Mouse (Mus musculus) CH12.LX (cell line): Measurements from ENCODE around the gene Stk10. TPM values are rescaled to one million over a fixed set of nuclear protein-coding genes. Genes with fewer than 3 reads are reported as not detected.

ENCODE experiments used
- DNase-seq: peaks from one replicate; pipeline ENCODE4 v3.0.0-alpha.2; 2013; ENCODE audit errors: extremely low read depth
- H3K27ac ChIP-seq: 2 replicates; pipeline ENCODE4 v1.5.1; 2012; ENCODE audit warnings: low read depth, mild to moderate bottlenecking, control low read depth, moderate library complexity; ENCODE audit not compliant: insufficient read depth
- H3K27me3 ChIP-seq: replicated peaks from 2 replicates; pipeline ENCODE3; 2012; ENCODE audit warnings: inconsistent platforms
- H3K36me3 ChIP-seq, 2 experiments: replicated peaks in 1 of 2; 2 replicates each; pipeline versions ENCODE3 to v1.6.1; 2012; ENCODE audit warnings: inconsistent platforms in 1 of 2, low read length in 1 of 2, mild to moderate bottlenecking in 1 of 2, mixed read lengths in 1 of 2, moderate library complexity in 1 of 2; ENCODE audit not compliant: control insufficient read depth in 1 of 2, insufficient read depth in 1 of 2
- H3K4me1 ChIP-seq, 2 experiments: 2 replicates each; pipeline ENCODE4 v1.6.1; 2012; ENCODE audit warnings: inconsistent platforms in 1 of 2, moderate library complexity in 1 of 2; ENCODE audit not compliant: insufficient read depth in 2 of 2, control insufficient read depth in 1 of 2
- H3K4me2 ChIP-seq: 2 replicates; pipeline ENCODE4 v1.6.1; 2012; ENCODE audit warnings: low read depth, mild to moderate bottlenecking, control low read depth; ENCODE audit not compliant: poor library complexity, insufficient read depth, severe bottlenecking
- H3K4me3 ChIP-seq, 3 experiments: fragments of 150-350 bp in 1 of 3; sonication (generic) in 1 of 3; replicated peaks in 1 of 3; 2 replicates each; pipeline versions ENCODE3 to v1.5.1; 2011 to 2012; ENCODE audit warnings: low read depth in 2 of 3, low read length in 2 of 3, mild to moderate bottlenecking in 2 of 3, moderate library complexity in 2 of 3, control low read depth in 1 of 3, improper control_type of control experiment in 1 of 3, inconsistent platforms in 1 of 3, mixed read lengths in 1 of 3; ENCODE audit not compliant: poor library complexity in 1 of 3
- H3K79me2 ChIP-seq: replicated peaks from 2 replicates; pipeline ENCODE4 v1.6.1; 2012; ENCODE audit warnings: mild to moderate bottlenecking, moderate library complexity; ENCODE audit not compliant: control insufficient read depth, poor library complexity, insufficient read depth, severe bottlenecking; ENCODE audit errors: extremely low read depth
- H3K9ac ChIP-seq: 2 replicates; pipeline ENCODE4 v1.6.1; 2012; ENCODE audit warnings: low read depth, mild to moderate bottlenecking, control low read depth, moderate library complexity; ENCODE audit not compliant: insufficient read depth
- H3K9me3 ChIP-seq: replicated peaks from 2 replicates; pipeline ENCODE3; 2012; ENCODE audit warnings: low read length, inconsistent platforms, mixed read lengths
- BHLHE40 ChIP-seq: IDR thresholded peaks from 2 replicates; pipeline ENCODE4 v1.6.1; 2011; ENCODE audit warnings: mild to moderate bottlenecking, low read depth, low read length, improper control_type of control experiment
- CHD1 ChIP-seq: IDR thresholded peaks from 2 replicates; pipeline ENCODE4 v1.6.1; 2012; ENCODE audit warnings: low read depth, low read length, improper control_type of control experiment, inconsistent platforms
- CHD2 ChIP-seq: IDR thresholded peaks from 2 replicates; pipeline ENCODE4 v1.6.1; 2011; ENCODE audit warnings: low read length, improper control_type of control experiment
- CTCF ChIP-seq, 2 experiments: IDR thresholded peaks in 1 of 2; conservative IDR thresholded peaks in 1 of 2; 2 replicates each; pipeline ENCODE4 v1.5.1; 2011 to 2012; ENCODE audit warnings: low read depth in 2 of 2, low read length in 2 of 2, improper control_type of control experiment in 1 of 2, inconsistent platforms in 1 of 2, mild to moderate bottlenecking in 1 of 2, moderate library complexity in 1 of 2
- E2F4 ChIP-seq: IDR thresholded peaks from 2 replicates; pipeline ENCODE4 v1.6.1; 2011; ENCODE audit warnings: low read depth, low read length, improper control_type of control experiment; ENCODE audit not compliant: insufficient replicate concordance
- ELF1 ChIP-seq: IDR thresholded peaks from 2 replicates; pipeline ENCODE4 v1.6.1; 2014; ENCODE audit warnings: low read depth, mild to moderate bottlenecking, inconsistent platforms, low read length, improper control_type of control experiment
- EP300 ChIP-seq: IDR thresholded peaks from 2 replicates; pipeline ENCODE4 v1.6.1; 2011; ENCODE audit warnings: low read length, improper control_type of control experiment
- HCFC1 ChIP-seq: IDR thresholded peaks from 2 replicates; pipeline ENCODE4 v1.6.1; 2012; ENCODE audit warnings: low read depth, mild to moderate bottlenecking, inconsistent platforms, low read length, improper control_type of control experiment
- IRF4 ChIP-seq: IDR thresholded peaks from 2 replicates; pipeline ENCODE4 v1.6.1; 2014; ENCODE audit warnings: low read depth, mild to moderate bottlenecking, inconsistent platforms, low read length, improper control_type of control experiment
- MAFK ChIP-seq: IDR thresholded peaks from 2 replicates; pipeline ENCODE4 v1.6.1; 2011; ENCODE audit warnings: low read length, improper control_type of control experiment; ENCODE audit not compliant: insufficient replicate concordance
- MAX ChIP-seq: IDR thresholded peaks from 2 replicates; pipeline ENCODE4 v1.6.1; 2011; ENCODE audit warnings: low read length, improper control_type of control experiment
- MAZ ChIP-seq: IDR thresholded peaks from 2 replicates; pipeline ENCODE4 v1.6.1; 2012; ENCODE audit warnings: low read depth, mild to moderate bottlenecking, inconsistent platforms, low read length, improper control_type of control experiment, moderate library complexity
- MEF2A ChIP-seq: IDR thresholded peaks from 2 replicates; pipeline ENCODE4 v1.6.1; 2014; ENCODE audit warnings: low read depth, mild to moderate bottlenecking, inconsistent platforms, low read length, improper control_type of control experiment, borderline replicate concordance
- MXI1 ChIP-seq: IDR thresholded peaks from 2 replicates; pipeline ENCODE4 v1.6.1; 2011; ENCODE audit warnings: mild to moderate bottlenecking, low read depth, low read length, improper control_type of control experiment
- MYC ChIP-seq: IDR thresholded peaks from 2 replicates; pipeline ENCODE4 v1.6.1; 2011; ENCODE audit warnings: low read depth, mild to moderate bottlenecking, improper control_type of control experiment, low read length
- POLR2A ChIP-seq: IDR thresholded peaks from 2 replicates; pipeline ENCODE4 v1.6.1; 2011; ENCODE audit warnings: low read depth, mild to moderate bottlenecking, improper control_type of control experiment, low read length
- POLR2AphosphoS2 ChIP-seq: IDR thresholded peaks from 2 replicates; pipeline ENCODE4 v1.6.1; 2011; ENCODE audit warnings: low read depth, low read length, improper control_type of control experiment
- RAD21 ChIP-seq: IDR thresholded peaks from 2 replicates; pipeline ENCODE4 v1.6.1; 2011; ENCODE audit warnings: low read depth, mild to moderate bottlenecking, low read length, improper control_type of control experiment, moderate library complexity
- SIN3A ChIP-seq: IDR thresholded peaks from 2 replicates; pipeline ENCODE4 v1.6.1; 2012; ENCODE audit warnings: low read length, improper control_type of control experiment, inconsistent platforms
- TBP ChIP-seq: conservative IDR thresholded peaks from 2 replicates; pipeline ENCODE4 v1.6.1; 2011; ENCODE audit warnings: low read depth, low read length, improper control_type of control experiment
- TCF12 ChIP-seq: IDR thresholded peaks from 2 replicates; pipeline ENCODE4 v1.6.1; 2014; ENCODE audit warnings: low read depth, mild to moderate bottlenecking, inconsistent platforms, low read length, improper control_type of control experiment
- USF1 ChIP-seq: IDR thresholded peaks from 2 replicates; pipeline ENCODE4 v1.6.1; 2014; ENCODE audit warnings: low read depth, mild to moderate bottlenecking, inconsistent platforms, low read length, improper control_type of control experiment
- USF2 ChIP-seq: conservative IDR thresholded peaks from 2 replicates; pipeline ENCODE4 v1.6.1; 2011; ENCODE audit warnings: low read depth, low read length, improper control_type of control experiment
- ZC3H11A ChIP-seq: IDR thresholded peaks from 2 replicates; pipeline ENCODE4 v1.6.1; 2012; ENCODE audit warnings: low read depth, mild to moderate bottlenecking, inconsistent platforms, low read length, improper control_type of control experiment
- ZKSCAN1 ChIP-seq: IDR thresholded peaks from 2 replicates; pipeline ENCODE4 v1.6.1; 2012; ENCODE audit warnings: low read depth, inconsistent platforms, low read length, improper control_type of control experiment, borderline replicate concordance
- dilution Hi-C: fragments of 300-500 bp; cut with MboI; formaldehyde crosslinking; loops from 2 replicates; pipeline ENCODE4 v1.14.3; 2020; ENCODE audit warnings: low sequenced_read_pairs; ENCODE audit not compliant: extremely low pct_unique_long_range_greater_than_20kb, extremely low pct_ligation_motif_present
- in situ Hi-C: fragments of 300-500 bp; cut with MboI; formaldehyde crosslinking; loops from 3 replicates; pipeline ENCODE4 v1.14.3; 2019; ENCODE audit warnings: low sequenced_read_pairs, low pct_ligation_motif_present, low pct_unique_long_range_greater_than_20kb, mixed read lengths
- polyA plus RNA-seq: library from polyadenylated mRNA; unstranded; fragments of >175 nt; gene quantifications from 2 replicates; pipeline ENCODE4 v1.2.1, GENCODE M21; 2012; ENCODE audit warnings: low read depth; ENCODE audit not compliant: insufficient read length
- total RNA-seq, 2 experiments: library from RNA; depleted of rRNA; stranded (reverse); fragments of 300-350 nt in 1 of 2; fragments of >200 nt in 1 of 2; gene quantifications; 2 replicates each; pipeline ENCODE4 v1.2.3; 2012 to 2014

Stk10 gene
- total and polyA plus RNA-seq, 3 experiments = 20.0 to 40.3 (median 23.2) TPM

- H3K79me2 ChIP-seq = no peaks in the 10 kb centered on the region
- peak within 1 kb of the TSS; percentile 79 for H3K9ac ChIP-seq
- no peak within 1 kb of the TSS for H3K27ac ChIP-seq
- H3K9me3 ChIP-seq = no peaks in the 10 kb centered on the region
- peaks cover 6 to 45% of the 10 kb centered on the region in 2 experiments; a peak in 3 of 4 replicates for H3K4me1 ChIP-seq
- H3K36me3 ChIP-seq = peaks cover 0 to 15% of the 10 kb centered on the region in 2 experiments
- DNase-seq = no peak
- H3K27me3 ChIP-seq = no peaks in the 10 kb centered on the region
- dilution Hi-C loops = no loop called here
- H3K4me2 ChIP-seq = peak within 1 kb of the TSS; percentile 85
- in situ Hi-C loops = loop anchor here (10.0 kb wide), 1 partner anchor 173 kb away; no protein-coding TSS in a partner anchor
- TF ChIP-seq ZKSCAN1 = no peak
- TF ChIP-seq ZC3H11A = no peak
- TF ChIP-seq RAD21 = no peak
- TF ChIP-seq MAFK = no peak
- TF ChIP-seq CHD1 = no peak
- no peak for TF ChIP-seq CHD2
- TF ChIP-seq CTCF (conservative IDR thresholded peaks at IDR 0.05 in 1 of 2, IDR thresholded peaks at IDR 0.05 in 1 of 2; ENCODE audit: low read depth in 2 of 2, low read length in 2 of 2) = no peak
- TF ChIP-seq MAX = no peak
- H3K4me3 ChIP-seq = peak within 1 kb of the TSS; percentile 52 to 80 (median 73)
These were observed 987 bp upstream of the Stk10 start, which contains the start of gene Efcab9 for GRCm38 (mm10) chr11:32531871-32532764. Gene Efcab9, minus strand, starts transcription at chr11:32532081.

GRCm38 (mm10) chr11:32533482-32534261, 567 bp downstream of the Stk10 start:
- H3K9ac ChIP-seq = peak overlapping the region; percentile 79
- in situ Hi-C loops = loop anchor here (10.0 kb wide), 1 partner anchor 171 kb away; no protein-coding TSS in a partner anchor
- H3K79me2 ChIP-seq = no peaks in the 10 kb centered on the region
- H3K4me3 ChIP-seq = peak overlapping the region; percentile 73 to 83 (median 80)
- no peaks in the 10 kb centered on the region for H3K9me3 ChIP-seq
- dilution Hi-C loops = no loop called here
- TF ChIP-seq EP300 (0 out of 2 replicates have a peak, but pooled peaks have one; percentile 22), ZC3H11A (no peak), MAFK (no peak), MYC (peak; percentile 54; the same call in 1 of the 2 replicates), TCF12 (0 out of 2 replicates have a peak, but pooled peaks have one; percentile 26), MAX (peak; percentile 89), CHD2 (peak; percentile 58; the same call in 1 of the 2 replicates), POLR2A (peak; percentile 68), HCFC1 (no peak), MXI1 (peak; percentile 96), IRF4 (peak; percentile 81), USF2 (0 out of 2 replicates have a peak, but pooled peaks have one; percentile 21), E2F4 (no peak), BHLHE40 (peak; percentile 82), POLR2AphosphoS2 (no peak), SIN3A (peak; percentile 76; the same call in 1 of the 2 replicates), USF1 (peak; percentile 52), TBP (0 out of 2 replicates have a peak, but pooled peaks have one; percentile 66), MAZ (peak; percentile 73; the same call in 1 of the 2 replicates), ELF1 (peak; percentile 42; the same call in 1 of the 2 replicates), MEF2A (peak; percentile 51; the same call in 1 of the 2 replicates)
- DNase-seq = peak; percentile 94
- no peaks in the 10 kb centered on the region for H3K27me3 ChIP-seq
- peaks cover 11 to 60% of the 10 kb centered on the region in 2 experiments for H3K4me1 ChIP-seq
- H3K27ac ChIP-seq = peak overlapping the region; percentile 51
- peak overlapping the region; percentile 85 for H3K4me2 ChIP-seq
- H3K36me3 ChIP-seq = peaks cover 0 to 16% of the 10 kb centered on the region in 2 experiments
